Mouse (Mus musculus) inflammation-experienced regulatory T-cells, adult 6 months (primary cell): Measurements from ENCODE around the gene Slit1. TPM values are rescaled to one million over a fixed set of nuclear protein-coding genes. Genes with fewer than 3 reads are reported as not detected.

Source experiments
- ATAC-seq: one replicate; pipeline ENCODE4 v1.8.0; 2017
- polyA plus RNA-seq, 3 experiments: library from polyadenylated mRNA; unstranded; fragments of 100-300 nt; shearing (Covaris generic); gene quantifications; one replicate each; pipeline ENCODE4 v1.2.1; 2017

Slit1 gene
- polyA plus RNA-seq, 3 experiments from 2014 or later = not detected

DNA sequence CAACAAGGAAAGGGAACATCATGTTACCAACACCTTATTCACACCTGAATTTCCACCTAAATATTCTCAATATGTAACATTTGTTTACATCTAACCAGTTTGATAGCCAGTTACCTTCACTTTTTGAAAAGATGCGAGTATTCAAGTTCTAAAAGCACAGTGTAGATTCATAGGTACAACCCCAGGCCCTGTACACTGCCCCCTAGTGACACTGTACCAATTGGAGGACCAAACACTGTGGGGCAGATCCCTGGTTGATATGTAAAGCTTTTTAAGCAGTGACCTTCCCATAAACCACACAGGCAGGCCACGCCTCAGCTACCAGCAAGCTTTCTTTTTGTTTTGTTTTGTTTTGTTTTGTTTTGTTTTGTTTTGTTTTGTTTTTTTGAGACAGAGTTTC lies 57.3 kb downstream of the Slit1 start:
- ATAC-seq = no peak

- ATAC-seq = no peak
Observed at GRCm38 (mm10) chr19:41685453-41686086, 57.9 kb downstream of the Slit1 start.

DNA sequence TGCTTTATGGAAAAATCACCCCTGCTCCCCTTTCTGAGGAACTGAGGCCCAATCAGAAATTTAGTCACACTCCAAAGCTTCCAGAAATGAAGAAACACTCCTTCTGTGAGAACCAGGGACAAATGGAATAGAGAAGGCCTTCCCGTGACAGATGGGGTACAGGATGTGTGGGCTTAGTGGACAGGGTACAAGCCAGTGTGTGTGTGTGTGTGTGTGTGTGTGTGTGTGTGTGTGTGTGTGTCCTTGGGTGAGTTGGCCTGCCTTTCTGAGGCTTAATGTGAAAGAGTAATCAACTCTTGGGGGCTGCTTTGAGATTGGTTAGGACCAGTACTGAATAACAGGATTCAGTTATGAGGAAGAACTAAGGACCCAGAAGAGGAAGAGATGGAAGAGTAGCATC lies 58.6 kb downstream of the Slit1 start:
- no peak for ATAC-seq

GRCm38 (mm10) chr19:41683951-41684350 lies 59.5 kb downstream of the Slit1 start:
- ATAC-seq = no peak

DNA sequence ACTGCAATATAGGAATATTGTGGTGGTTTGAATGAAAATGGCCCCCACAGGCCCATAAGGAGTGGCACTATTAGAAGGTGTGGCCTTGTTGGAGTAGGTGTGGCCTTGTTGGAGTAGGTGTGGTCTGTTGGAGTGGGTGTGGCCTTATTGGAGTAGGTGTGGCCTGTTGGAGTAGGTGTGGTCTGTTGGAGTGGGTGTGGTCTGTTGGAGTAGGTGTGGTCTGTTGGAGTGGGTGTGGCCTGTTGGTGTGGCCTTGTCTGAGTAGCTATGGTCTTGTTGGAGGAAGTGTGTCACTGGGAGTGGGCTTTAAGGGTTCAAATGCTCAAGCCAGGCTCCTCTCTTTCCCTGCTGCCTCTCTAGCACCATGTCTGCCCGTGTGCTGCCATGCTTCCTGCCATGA lies 63.2 kb downstream of the Slit1 start:
- ATAC-seq = no peak

- ATAC-seq = no peak
Observed at GRCm38 (mm10) chr19:41679028-41679427, 64.4 kb downstream of the Slit1 start.

- ATAC-seq = no peak
Observed at GRCm38 (mm10) chr19:41677575-41677974, 65.9 kb downstream of the Slit1 start.

- ATAC-seq = no peak
Observed at GRCm38 (mm10) chr19:41675583-41675982, 67.9 kb downstream of the Slit1 start.

DNA sequence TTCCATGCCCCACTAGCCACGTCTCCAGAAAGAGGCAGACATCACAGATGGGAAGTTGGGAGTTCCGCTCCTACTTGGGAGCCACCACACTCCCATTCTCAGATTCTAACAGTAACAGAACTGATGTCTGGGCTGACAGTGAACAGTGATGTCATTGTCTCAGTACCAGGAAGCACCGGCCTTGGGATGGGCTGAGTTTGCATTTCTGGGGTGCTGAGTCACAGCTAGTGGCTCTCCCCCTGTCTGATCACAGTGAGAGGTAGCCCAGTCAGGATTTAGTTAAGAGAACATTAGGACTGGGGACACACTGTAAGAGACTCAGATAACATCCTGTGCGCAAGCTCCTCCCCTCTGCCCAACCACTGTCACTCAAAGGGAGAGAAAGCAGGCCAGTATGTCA lies 69.1 kb downstream of the Slit1 start:
- no peak for ATAC-seq

DNA sequence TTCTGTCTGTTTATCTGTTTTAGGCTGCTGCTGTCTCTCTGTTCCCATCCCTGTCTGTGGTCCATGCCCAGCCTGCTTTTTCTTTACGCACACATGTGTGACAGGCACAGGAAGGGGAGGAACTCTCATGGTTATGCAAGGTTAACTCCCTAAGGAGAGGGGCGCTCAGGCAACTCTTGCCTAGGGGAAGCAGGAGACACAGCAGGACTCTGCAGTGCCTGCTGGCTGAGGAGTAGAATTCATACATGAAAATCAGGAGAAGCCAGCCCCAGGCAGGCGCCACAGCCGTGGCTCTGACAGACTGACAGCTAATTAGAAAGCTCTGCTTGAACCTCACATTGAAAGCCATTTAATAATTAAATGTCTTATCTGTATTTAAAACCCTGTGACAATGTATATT lies 70.6 kb downstream of the Slit1 start:
- no peak for ATAC-seq

- ATAC-seq = no peak
Observed at GRCm38 (mm10) chr19:41670931-41671330, 72.5 kb downstream of the Slit1 start.

DNA sequence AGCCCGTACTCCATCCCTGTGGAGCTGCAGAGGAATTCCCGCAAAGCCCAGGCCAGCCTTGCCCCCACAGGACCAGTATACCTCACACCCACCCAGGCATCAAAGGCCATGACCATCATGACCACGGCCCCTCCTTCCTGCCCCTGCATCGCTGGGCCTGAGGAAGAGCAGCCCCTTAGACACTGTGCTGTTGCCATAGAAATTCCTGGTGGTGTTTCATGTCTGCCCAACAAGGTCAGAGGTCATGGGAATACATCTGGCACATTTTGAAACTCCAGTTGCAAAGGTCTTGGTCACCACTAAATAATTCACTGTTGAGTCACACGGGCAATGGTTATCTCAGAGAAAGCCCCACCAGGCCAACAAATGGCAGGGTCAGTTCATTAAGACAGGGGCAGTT lies 73.0 kb downstream of the Slit1 start:
- ATAC-seq = no peak

DNA sequence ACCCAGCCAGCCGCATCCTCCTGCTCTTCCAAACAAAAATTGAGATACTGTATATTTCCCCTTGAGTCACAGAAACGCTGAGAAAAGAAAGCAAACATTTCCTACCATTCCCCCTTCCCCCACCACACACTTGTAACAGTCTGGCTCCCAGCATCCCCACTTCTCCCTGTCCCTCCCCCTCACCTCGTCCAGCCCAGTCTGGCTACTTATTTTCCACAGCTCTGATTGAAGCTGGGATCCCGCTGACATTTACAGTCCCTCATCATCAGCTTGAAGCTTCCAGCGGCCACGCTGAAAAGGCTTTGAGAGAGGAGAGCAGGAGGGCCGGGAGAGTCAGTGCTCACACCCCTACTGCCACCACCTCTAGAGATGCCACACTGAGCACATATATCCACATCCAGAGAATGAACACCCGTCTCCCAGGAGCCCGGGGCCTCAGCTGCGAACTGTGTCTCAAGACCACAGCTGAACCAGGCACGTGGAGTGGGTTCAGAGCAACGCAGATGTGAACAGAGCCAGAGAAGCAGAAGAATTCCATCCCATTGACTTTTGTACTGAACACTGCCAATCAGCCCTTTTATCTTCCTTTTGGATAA lies 73.6 kb downstream of the Slit1 start:
- no peak for ATAC-seq

GRCm38 (mm10) chr19:41667591-41667990 lies 75.9 kb downstream of the Slit1 start:
- ATAC-seq = no peak

GRCm38 (mm10) chr19:41665941-41666340 lies 77.5 kb downstream of the Slit1 start:
- ATAC-seq = no peak

DNA sequence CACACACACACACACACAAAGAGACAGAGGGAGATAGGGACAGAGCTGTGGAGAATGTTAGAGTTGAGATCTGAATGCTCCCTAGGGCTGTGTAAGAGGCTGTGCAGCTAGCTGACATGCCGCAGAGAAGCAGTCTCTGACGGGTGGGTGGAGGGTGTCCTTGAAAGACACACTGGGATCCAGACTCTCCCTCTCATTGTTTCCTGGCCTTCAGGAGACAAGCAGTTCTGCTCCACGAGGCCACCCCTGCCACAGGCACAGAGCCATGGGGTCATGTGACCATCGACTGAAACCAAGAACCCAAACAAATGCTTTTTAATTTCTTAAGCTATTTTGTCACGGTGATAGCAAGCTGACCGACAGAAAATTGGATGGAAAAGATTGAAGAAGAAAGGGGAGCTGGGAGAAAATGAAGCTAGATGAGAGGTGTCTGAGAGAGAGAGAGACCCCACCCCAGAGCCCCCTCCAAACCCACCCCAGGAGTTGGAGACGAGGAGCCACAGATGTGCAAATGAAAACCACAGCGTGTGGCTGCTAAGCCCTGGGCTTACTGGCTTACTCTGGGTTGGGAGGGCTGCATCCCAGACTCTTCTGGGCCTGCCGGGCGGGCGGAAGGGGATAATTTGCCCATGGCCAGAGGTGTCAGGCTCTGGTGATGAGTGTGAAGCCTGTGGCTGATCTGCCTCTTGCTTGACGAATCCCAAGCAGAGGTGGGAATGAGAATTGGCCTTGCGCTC lies 79.8 kb downstream of the Slit1 start:
- ATAC-seq = no peak

DNA sequence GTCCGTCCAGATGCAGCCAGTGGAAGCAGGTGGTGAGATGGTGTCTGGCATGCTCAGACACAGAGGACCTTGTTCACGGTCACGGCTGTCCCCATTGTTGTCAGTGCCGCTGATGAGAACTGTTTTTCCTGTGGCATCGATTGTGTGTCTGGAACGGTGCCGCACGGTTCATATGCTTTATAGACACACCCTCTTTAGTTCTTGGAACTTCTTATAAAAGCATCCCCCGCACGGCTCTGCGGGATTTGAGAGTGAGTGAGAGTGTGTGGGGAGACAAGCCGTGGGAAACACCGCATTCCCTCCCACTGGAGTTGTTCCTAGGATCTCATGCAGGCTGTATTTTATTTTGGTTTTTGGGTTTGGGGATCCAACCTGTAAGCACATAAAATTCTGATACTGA lies 82.0 kb downstream of the Slit1 start:
- ATAC-seq = no peak

- no peak for ATAC-seq
Observed at GRCm38 (mm10) chr19:41660999-41661374, 82.5 kb downstream of the Slit1 start.

- no peak for ATAC-seq
Observed at GRCm38 (mm10) chr19:41660294-41660998, 83.0 kb downstream of the Slit1 start.

- no peak for ATAC-seq
Observed at GRCm38 (mm10) chr19:41657446-41657845, 86.0 kb downstream of the Slit1 start.

- ATAC-seq = no peak
Observed at GRCm38 (mm10) chr19:41656671-41657070, 86.8 kb downstream of the Slit1 start.

GRCm38 (mm10) chr19:41655970-41656369 lies 87.5 kb downstream of the Slit1 start:
- no peak for ATAC-seq

DNA sequence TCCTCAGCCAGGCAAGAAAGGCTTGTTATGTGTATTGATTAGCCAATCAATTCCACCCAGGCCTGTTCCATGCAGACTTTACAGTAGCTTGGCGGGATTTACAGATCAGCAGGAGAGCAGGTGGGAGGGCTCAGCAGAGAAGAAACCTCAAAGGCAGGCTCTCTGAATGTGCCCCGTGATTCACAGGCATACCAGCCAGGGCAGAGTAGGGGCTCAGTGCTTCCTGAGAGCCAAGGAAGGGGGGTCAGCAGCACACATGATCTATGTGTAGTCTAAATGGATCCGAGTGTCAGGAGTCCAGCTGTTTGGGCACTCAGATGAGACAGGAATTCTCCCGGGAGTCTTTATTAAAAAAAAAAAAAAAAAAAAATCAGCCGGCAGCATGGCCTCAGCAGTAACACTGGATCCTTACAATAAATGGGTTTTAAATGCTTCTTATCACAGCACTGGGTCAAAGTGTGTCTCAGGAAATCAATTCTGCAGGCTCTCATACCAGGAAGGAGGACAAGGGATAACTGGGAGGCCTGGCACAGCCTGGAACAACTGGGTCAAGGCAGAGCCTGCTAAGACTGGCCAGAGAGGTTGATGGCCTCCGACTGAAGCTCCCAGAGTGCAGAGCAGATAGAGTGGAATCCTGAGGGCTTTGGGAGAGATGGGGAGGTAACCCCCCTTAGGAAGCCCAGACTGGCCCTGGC lies 88.2 kb downstream of the Slit1 start:
- ATAC-seq = no peak
